Mouse (Mus musculus) adrenal gland (tissue): Measurements from ENCODE around the gene Ddx55.
"Not testable (repeated sequence)": the region's sequence is repeated elsewhere in the genome, so short reads cannot be mapped to it uniquely, and the experiment has no call there.

Experiments used
- intact Hi-C: fragments of 180-260 bp; cut with DNase I; formaldehyde crosslinking; loops from one replicate; pipeline ENCODE4 v1.15.1; 2025

The Ddx55 gene

GRCm38 (mm10) chr5:124536776-124537175 lies 15.9 kb upstream of the Ddx55 start:
- intact Hi-C loops: no loop called here

GRCm38 (mm10) chr5:124538813-124539792 lies 13.6 kb upstream of the Ddx55 start:
- intact Hi-C loops: no loop called here

DNA sequence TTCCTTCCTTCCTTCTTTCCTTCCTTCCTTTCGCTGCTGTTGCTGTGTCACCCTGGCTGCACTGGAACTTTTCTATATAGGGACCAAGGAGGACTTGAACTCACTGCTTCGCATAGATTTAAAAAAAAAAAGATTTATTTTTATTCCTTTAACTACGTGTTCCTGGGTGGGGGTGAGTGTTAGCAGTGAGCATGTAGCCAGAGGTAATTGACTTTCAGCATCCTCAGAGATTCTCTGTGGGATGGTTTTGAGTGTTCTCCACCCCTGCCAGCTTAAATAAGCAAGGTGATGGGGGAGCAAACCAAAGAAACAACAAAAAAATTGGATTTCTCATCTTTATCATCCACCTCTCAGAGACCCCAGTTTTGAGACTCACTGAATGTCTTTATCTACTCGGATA lies 12.8 kb upstream of the Ddx55 start:
- intact Hi-C loops: loop anchor here (2.0 kb wide), 1 partner anchor 113 kb away; the partner anchor contains the start of gene Sbno1

- intact Hi-C loops: loop anchor here (2.0 kb wide), 1 partner anchor 114 kb away; the partner anchor contains the start of gene Sbno1
Observed at GRCm38 (mm10) chr5:124540383-124540786, 12.3 kb upstream of the Ddx55 start, which contains the start of gene Tmed2. Tmed2 (plus strand) TSS chr5:124540695.

GRCm38 (mm10) chr5:124540905-124541601 lies 11.6 kb upstream of the Ddx55 start:
- intact Hi-C loops: loop anchor here (2.0 kb wide), 1 partner anchor 114 kb away; the partner anchor contains the start of gene Sbno1

DNA sequence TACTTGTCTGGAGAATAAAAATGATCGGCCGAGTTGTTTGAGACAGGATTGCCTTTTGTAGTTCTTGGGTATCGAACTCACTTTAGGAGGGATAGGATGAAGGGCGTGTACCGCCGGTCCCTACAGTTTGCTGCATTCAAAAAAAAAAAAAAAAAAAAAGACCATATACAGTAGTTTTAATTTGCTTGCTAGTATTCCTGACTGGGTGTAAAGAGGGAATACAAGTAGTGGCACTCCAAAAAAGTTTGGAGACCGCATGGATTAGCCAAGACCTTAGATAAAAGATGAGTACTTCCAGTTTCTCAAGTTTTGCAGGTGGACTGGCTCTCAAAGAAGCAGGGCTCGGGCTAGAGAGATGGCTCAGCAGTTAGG lies 11.1 kb upstream of the Ddx55 start:
- intact Hi-C loops: loop anchor here (2.0 kb wide), 1 partner anchor 115 kb away; the partner anchor contains the start of gene Sbno1

- intact Hi-C loops: not testable (repeated sequence)
Observed at GRCm38 (mm10) chr5:124550737-124551136, 1.9 kb upstream of the Ddx55 start.

DNA sequence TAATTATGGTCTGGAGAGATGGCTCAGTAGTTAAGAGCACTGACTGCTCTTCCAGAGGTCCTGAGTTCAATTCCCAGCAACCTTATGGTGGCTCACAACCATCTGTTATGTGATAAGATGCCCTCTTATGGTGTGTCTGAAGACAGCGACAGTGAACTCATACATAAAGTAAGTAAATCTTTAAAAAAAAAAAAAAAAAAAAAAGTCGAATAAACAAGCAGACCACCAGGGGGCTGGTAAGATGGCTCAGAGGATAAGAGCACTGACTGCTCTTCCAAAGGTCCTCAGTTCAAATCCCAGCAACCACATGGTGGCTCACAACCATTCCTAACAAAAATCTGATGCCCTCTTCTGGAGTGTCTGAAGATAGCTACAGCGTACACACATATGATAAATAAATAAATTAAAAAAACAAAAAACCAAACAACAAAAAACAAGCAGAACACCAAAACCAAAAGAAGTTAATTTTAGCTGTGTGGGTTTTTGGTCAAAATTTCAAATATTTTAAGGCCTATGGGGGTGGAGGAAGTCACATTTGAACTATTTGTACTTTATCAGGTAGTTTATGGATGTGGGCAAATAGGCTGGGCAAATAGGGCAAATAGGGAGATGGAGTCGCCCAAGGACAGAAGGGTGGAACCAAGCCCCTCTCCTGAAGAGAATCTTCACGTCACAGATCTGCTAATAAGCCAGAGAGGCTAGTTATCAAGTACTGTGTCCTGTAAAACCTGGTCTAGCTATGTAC lies 1.1 kb upstream of the Ddx55 start:
- intact Hi-C loops: not testable (repeated sequence)

DNA sequence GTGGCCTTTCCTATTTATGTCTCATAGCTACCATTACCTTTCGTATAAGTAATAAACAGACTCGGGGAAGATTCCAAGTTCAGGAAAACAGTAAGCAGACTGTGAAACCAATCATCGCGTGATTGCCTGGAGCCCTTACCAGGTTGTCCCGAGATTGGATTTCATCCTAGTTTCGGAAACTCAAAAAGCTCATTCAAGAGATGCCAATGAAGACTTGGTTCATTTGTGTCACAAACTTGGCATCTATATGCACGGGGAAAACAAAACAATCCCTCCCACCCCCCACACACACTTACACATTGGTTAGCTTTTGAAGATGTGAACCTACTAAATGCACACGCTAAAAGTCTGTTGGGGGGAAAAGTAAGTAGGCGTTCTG lies 581 bp upstream of the Ddx55 start:
- intact Hi-C loops: no loop called here

GRCm38 (mm10) chr5:124553607-124554006 lies 943 bp downstream of the Ddx55 start:
- intact Hi-C loops: no loop called here

- intact Hi-C loops: no loop called here
Observed at GRCm38 (mm10) chr5:124555145-124555544, 2.5 kb downstream of the Ddx55 start.

GRCm38 (mm10) chr5:124571068-124571467 lies 18.4 kb downstream of the Ddx55 start:
- intact Hi-C loops: no loop called here

- intact Hi-C loops: no loop called here
Observed at GRCm38 (mm10) chr5:124575467-124575866, 22.8 kb downstream of the Ddx55 start.

- intact Hi-C loops: no loop called here
Observed at GRCm38 (mm10) chr5:124578633-124579317, 26.1 kb downstream of the Ddx55 start, which contains the start of the genes Eif2b1 and Gtf2h3. Eif2b1 (minus strand) TSS chr5:124579131. Gtf2h3 (plus strand) TSS chr5:124579140.

- intact Hi-C loops: no loop called here
Observed at GRCm38 (mm10) chr5:124582515-124582914, 29.9 kb downstream of the Ddx55 start.

GRCm38 (mm10) chr5:124592768-124593167 lies 40.1 kb downstream of the Ddx55 start:
- intact Hi-C loops: no loop called here

- intact Hi-C loops: no loop called here
Observed at GRCm38 (mm10) chr5:124598224-124599174, 45.8 kb downstream of the Ddx55 start.

- intact Hi-C loops: not testable (repeated sequence)
Observed at GRCm38 (mm10) chr5:124599726-124600125, 47.1 kb downstream of the Ddx55 start.

- intact Hi-C loops: no loop called here
Observed at GRCm38 (mm10) chr5:124602349-124602748, 49.7 kb downstream of the Ddx55 start.
